Mouse (Mus musculus): ENCODE measurements at regions not wholly inside any gene's neighbourhood (a gene's known extent, or its start where the extent isn't known, plus 50 kb on each side); places are given as distances from the start of the nearest gene placed in this dataset.

GRCm38 (mm10) chr1:23491041-23491440 is 93.5 kb upstream of the Ogfrl1 start:
- Histone ChIP-seq H3K4me2 (replicated peaks; ENCODE audit: low read depth, low read length) (no peak overlapping the region), H3K9ac (replicated peaks; ENCODE audit: low read depth, low read length) (no peak overlapping the region), H3K27me3 (ENCODE audit: control insufficient read depth, insufficient read depth, low read length) (no peaks in the 10 kb centered on the region), H3K4me3 (ENCODE audit: low read depth, low read length) (no peak overlapping the region), H3K4me1 (ENCODE audit: control insufficient read depth, insufficient read depth, low read length) (no peaks in the 10 kb centered on the region), H3K9me3 (ENCODE audit: control insufficient read depth, low read depth, low read length) (no peaks in the 10 kb centered on the region), H3K27ac (ENCODE audit: low read length) (no peak overlapping the region), H3K36me3 (ENCODE audit: control insufficient read depth, insufficient read depth, low read length) (no peaks in the 10 kb centered on the region)
- ATAC-seq (ENCODE audit: insufficient number of reproducible peaks, insufficient read depth, low FRiP score, low read depth) = no peak
- WGBS = 70% methylated on average over 6 of the region's 6 CpGs

- no peak for ATAC-seq (ENCODE audit: insufficient number of reproducible peaks, insufficient read depth, low FRiP score, low read depth)
- no peak overlapping the region for H3K27ac ChIP-seq (ENCODE audit: low read length)
- no peaks in the 10 kb centered on the region for H3K36me3 ChIP-seq (ENCODE audit: control insufficient read depth, insufficient read depth, low read length)
- H3K4me3 ChIP-seq (ENCODE audit: low read depth, low read length) = no peak overlapping the region
- H3K9ac ChIP-seq (replicated peaks; ENCODE audit: low read depth, low read length) = no peak overlapping the region
- no peaks in the 10 kb centered on the region for H3K27me3 ChIP-seq (ENCODE audit: control insufficient read depth, insufficient read depth, low read length)
- H3K9me3 ChIP-seq (ENCODE audit: control insufficient read depth, low read depth, low read length) = no peaks in the 10 kb centered on the region
- H3K4me2 ChIP-seq (replicated peaks; ENCODE audit: low read depth, low read length) = no peak overlapping the region
- H3K4me1 ChIP-seq (ENCODE audit: control insufficient read depth, insufficient read depth, low read length) = no peaks in the 10 kb centered on the region
These were observed 95.4 kb upstream of the Ogfrl1 start for GRCm38 (mm10) chr1:23492981-23493380.

- Histone ChIP-seq H3K27ac (ENCODE audit: low read length) (no peak overlapping the region), H3K9me3 (ENCODE audit: control insufficient read depth, low read depth, low read length) (no peaks in the 10 kb centered on the region), H3K4me1 (ENCODE audit: control insufficient read depth, insufficient read depth, low read length) (no peaks in the 10 kb centered on the region), H3K27me3 (ENCODE audit: control insufficient read depth, insufficient read depth, low read length) (no peaks in the 10 kb centered on the region), H3K36me3 (ENCODE audit: control insufficient read depth, insufficient read depth, low read length) (no peaks in the 10 kb centered on the region), H3K4me3 (ENCODE audit: low read depth, low read length) (no peak overlapping the region), H3K9ac (replicated peaks; ENCODE audit: low read depth, low read length) (no peak overlapping the region), H3K4me2 (replicated peaks; ENCODE audit: low read depth, low read length) (no peak overlapping the region)
- ATAC-seq (ENCODE audit: insufficient number of reproducible peaks, insufficient read depth, low FRiP score, low read depth) = no peak
- WGBS = 55% methylated on average over 4 of the region's 4 CpGs
These were observed 97.8 kb upstream of the Ogfrl1 start for GRCm38 (mm10) chr1:23495412-23495811.

- H3K27ac ChIP-seq (ENCODE audit: low read length) = no peak overlapping the region
- no peaks in the 10 kb centered on the region for H3K36me3 ChIP-seq (ENCODE audit: control insufficient read depth, insufficient read depth, low read length)
- 55% methylated on average over 2 of the region's 2 CpGs for WGBS
- H3K9me3 ChIP-seq (ENCODE audit: control insufficient read depth, low read depth, low read length) = no peaks in the 10 kb centered on the region
- no peak for ATAC-seq (ENCODE audit: insufficient number of reproducible peaks, insufficient read depth, low FRiP score, low read depth)
- no peak overlapping the region for H3K4me2 ChIP-seq (replicated peaks; ENCODE audit: low read depth, low read length)
- H3K4me1 ChIP-seq (ENCODE audit: control insufficient read depth, insufficient read depth, low read length) = no peaks in the 10 kb centered on the region
- no peaks in the 10 kb centered on the region for H3K27me3 ChIP-seq (ENCODE audit: control insufficient read depth, insufficient read depth, low read length)
- H3K4me3 ChIP-seq (ENCODE audit: low read depth, low read length) = no peak overlapping the region
- H3K9ac ChIP-seq (replicated peaks; ENCODE audit: low read depth, low read length) = no peak overlapping the region
These were observed 122.5 kb upstream of the Ogfrl1 start for GRCm38 (mm10) chr1:23520113-23520512.

GRCm38 (mm10) chr1:23532659-23533058 is 135.1 kb upstream of the Ogfrl1 start:
- no peak for ATAC-seq (ENCODE audit: insufficient number of reproducible peaks, insufficient read depth, low FRiP score, low read depth)
- Histone ChIP-seq H3K4me3 (ENCODE audit: low read depth, low read length) (no peak overlapping the region), H3K9me3 (ENCODE audit: control insufficient read depth, low read depth, low read length) (no peaks in the 10 kb centered on the region), H3K9ac (replicated peaks; ENCODE audit: low read depth, low read length) (no peak overlapping the region), H3K36me3 (ENCODE audit: control insufficient read depth, insufficient read depth, low read length) (no peaks in the 10 kb centered on the region), H3K4me1 (ENCODE audit: control insufficient read depth, insufficient read depth, low read length) (no peaks in the 10 kb centered on the region), H3K4me2 (replicated peaks; ENCODE audit: low read depth, low read length) (no peak overlapping the region), H3K27me3 (ENCODE audit: control insufficient read depth, insufficient read depth, low read length) (no peaks in the 10 kb centered on the region), H3K27ac (ENCODE audit: low read length) (no peak overlapping the region)
- 79% methylated on average over 3 of the region's 3 CpGs for WGBS

GRCm38 (mm10) chr1:23536621-23537020 is 139.0 kb upstream of the Ogfrl1 start:
- Histone ChIP-seq H3K9ac (replicated peaks; ENCODE audit: low read depth, low read length) (no peak overlapping the region), H3K9me3 (ENCODE audit: control insufficient read depth, low read depth, low read length) (no peaks in the 10 kb centered on the region), H3K36me3 (ENCODE audit: control insufficient read depth, insufficient read depth, low read length) (no peaks in the 10 kb centered on the region), H3K27ac (ENCODE audit: low read length) (no peak overlapping the region), H3K4me1 (ENCODE audit: control insufficient read depth, insufficient read depth, low read length) (no peaks in the 10 kb centered on the region), H3K4me3 (ENCODE audit: low read depth, low read length) (no peak overlapping the region), H3K4me2 (replicated peaks; ENCODE audit: low read depth, low read length) (no peak overlapping the region), H3K27me3 (ENCODE audit: control insufficient read depth, insufficient read depth, low read length) (no peaks in the 10 kb centered on the region)
- ATAC-seq (ENCODE audit: insufficient number of reproducible peaks, insufficient read depth, low FRiP score, low read depth) = no peak
- WGBS = 86% methylated on average over 10 of the region's 10 CpGs

GRCm38 (mm10) chr1:23538419-23538818 is 140.8 kb upstream of the Ogfrl1 start:
- Histone ChIP-seq H3K4me1 (ENCODE audit: control insufficient read depth, insufficient read depth, low read length) (no peaks in the 10 kb centered on the region), H3K27ac (ENCODE audit: low read length) (no peak overlapping the region), H3K9ac (replicated peaks; ENCODE audit: low read depth, low read length) (no peak overlapping the region), H3K27me3 (ENCODE audit: control insufficient read depth, insufficient read depth, low read length) (no peaks in the 10 kb centered on the region), H3K9me3 (ENCODE audit: control insufficient read depth, low read depth, low read length) (no peaks in the 10 kb centered on the region), H3K4me3 (ENCODE audit: low read depth, low read length) (no peak overlapping the region), H3K4me2 (replicated peaks; ENCODE audit: low read depth, low read length) (no peak overlapping the region), H3K36me3 (ENCODE audit: control insufficient read depth, insufficient read depth, low read length) (no peaks in the 10 kb centered on the region)
- no peak for ATAC-seq (ENCODE audit: insufficient number of reproducible peaks, insufficient read depth, low FRiP score, low read depth)
- 39% methylated on average over 6 of the region's 6 CpGs for WGBS

GRCm38 (mm10) chr1:23540594-23540993 is 143.0 kb upstream of the Ogfrl1 start:
- no peak overlapping the region for H3K4me3 ChIP-seq (ENCODE audit: low read depth, low read length)
- H3K9ac ChIP-seq (replicated peaks; ENCODE audit: low read depth, low read length) = no peak overlapping the region
- H3K4me1 ChIP-seq (ENCODE audit: control insufficient read depth, insufficient read depth, low read length) = no peaks in the 10 kb centered on the region
- no peak overlapping the region for H3K27ac ChIP-seq (ENCODE audit: low read length)
- no peaks in the 10 kb centered on the region for H3K27me3 ChIP-seq (ENCODE audit: control insufficient read depth, insufficient read depth, low read length)
- ATAC-seq (ENCODE audit: insufficient number of reproducible peaks, insufficient read depth, low FRiP score, low read depth) = no peak
- no peak overlapping the region for H3K4me2 ChIP-seq (replicated peaks; ENCODE audit: low read depth, low read length)
- WGBS = 63% methylated on average over 7 of the region's 7 CpGs
- H3K36me3 ChIP-seq (ENCODE audit: control insufficient read depth, insufficient read depth, low read length) = no peaks in the 10 kb centered on the region
- H3K9me3 ChIP-seq (ENCODE audit: control insufficient read depth, low read depth, low read length) = no peaks in the 10 kb centered on the region

- Histone ChIP-seq H3K4me3 (ENCODE audit: low read depth, low read length) (no peak overlapping the region), H3K9me3 (ENCODE audit: control insufficient read depth, low read depth, low read length) (no peaks in the 10 kb centered on the region), H3K27ac (ENCODE audit: low read length) (no peak overlapping the region), H3K4me2 (replicated peaks; ENCODE audit: low read depth, low read length) (no peak overlapping the region), H3K9ac (replicated peaks; ENCODE audit: low read depth, low read length) (no peak overlapping the region), H3K27me3 (ENCODE audit: control insufficient read depth, insufficient read depth, low read length) (no peaks in the 10 kb centered on the region), H3K4me1 (ENCODE audit: control insufficient read depth, insufficient read depth, low read length) (no peaks in the 10 kb centered on the region), H3K36me3 (ENCODE audit: control insufficient read depth, insufficient read depth, low read length) (no peaks in the 10 kb centered on the region)
- 76% methylated on average over 3 of the region's 3 CpGs for WGBS
- ATAC-seq (ENCODE audit: insufficient number of reproducible peaks, insufficient read depth, low FRiP score, low read depth) = no peak
These were observed 158.2 kb upstream of the Ogfrl1 start for GRCm38 (mm10) chr1:23555794-23556193.

All from stomach, embryonic 14.5 days (tissue).